ENCODE assay signal across 24 mouse cellular contexts in the genomic region with DNA sequence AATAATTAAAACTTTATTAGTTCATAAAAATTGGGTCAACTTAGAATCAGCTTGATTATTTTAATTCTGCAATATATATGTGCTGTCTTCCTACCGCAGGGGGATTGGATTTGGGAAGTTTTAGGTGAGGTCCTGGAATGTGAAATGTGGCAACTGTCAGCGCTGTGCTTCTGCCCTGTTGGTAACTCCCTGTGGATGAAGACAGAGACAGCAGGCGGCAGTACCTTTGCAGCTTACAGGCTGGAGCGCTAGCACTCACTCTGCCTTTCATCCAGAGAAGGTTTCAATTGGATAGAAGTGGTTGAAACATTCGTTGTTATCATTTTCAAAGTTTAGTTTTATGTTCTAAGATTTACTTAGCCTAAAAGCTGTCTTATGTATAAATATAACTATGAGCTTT. TPM values are rescaled to one million over a fixed set of nuclear protein-coding genes. Genes with fewer than 3 reads are reported as not detected.
A peak's percentile ranks its signal among the peaks of the same experiment; 100 is the strongest.
DNase-seq lines count a peak whose midpoint lies in the region; ATAC-seq and TF ChIP-seq lines count a peak whose summit lies in the region.
"Had no signal": no experiment of that assay in that cellular context is flagged by ENCODE, and none has a peak within 500 bp of the region (broad histone marks: within the 10 kb centered on the region; RNA-seq: fewer than 3 reads in every experiment).

No protein-coding gene starts in this region.

- DNase-seq in forebrain, postnatal 0 days, result peak; percentile 59
- no peak for DNase-seq in midbrain, postnatal 0 days (ENCODE audit: low spot score)
- no peak for DNase-seq in stomach, postnatal 0 days (ENCODE audit: low spot score)
- no peak for DNase-seq in cerebellum, adult 11 months
- DNase-seq: adrenal gland, postnatal 14 days; cerebellum, adult 9-11 months; heart, postnatal 14 days; kidney, adult 18-20 months; liver; lung, postnatal 4 days; thymus, postnatal 14 days had no signal

- no peak overlapping the region for H3K4me3 ChIP-seq in forebrain, postnatal 0 days (ENCODE audit: low read depth, low read length)
- H3K4me3 ChIP-seq in forebrain, embryonic 13.5 days, result no peak overlapping the region
- H3K4me3 ChIP-seq in hindbrain, embryonic 12.5 days, result no peak overlapping the region
- H3K4me3 ChIP-seq in hindbrain, embryonic 16.5 days (ENCODE audit: low read length), result no peak overlapping the region
- H3K4me3 ChIP-seq in midbrain, postnatal 0 days (ENCODE audit: low read depth, low read length), result no peak overlapping the region
- no peak overlapping the region for H3K4me3 ChIP-seq in midbrain, embryonic 13.5 days (replicated peaks)
- H3K4me3 ChIP-seq in stomach, postnatal 0 days (ENCODE audit: low read depth, low read length), result no peak overlapping the region
- H3K4me3 ChIP-seq: embryonic facial prominence, embryonic 13.5 days; erythroblast, embryonic 14.5 days; forebrain, embryonic 12.5 days; limb, embryonic 10.5 days; liver, embryonic 15.5 days; lung, embryonic 15.5 days; neural tube, embryonic 12.5 days had no signal

- no peak overlapping the region for H3K27ac ChIP-seq in forebrain, postnatal 0 days (ENCODE audit: low read depth, low read length)
- no peak overlapping the region for H3K27ac ChIP-seq in forebrain, embryonic 13.5 days
- no peak overlapping the region for H3K27ac ChIP-seq in hindbrain, embryonic 12.5 days
- H3K27ac ChIP-seq in hindbrain, embryonic 16.5 days (ENCODE audit: low read depth, low read length), result no peak overlapping the region
- H3K27ac ChIP-seq in midbrain, postnatal 0 days (ENCODE audit: low read depth, low read length), result no peak overlapping the region
- H3K27ac ChIP-seq in midbrain, embryonic 13.5 days, result no peak overlapping the region
- H3K27ac ChIP-seq in stomach, postnatal 0 days (replicated peaks), result no peak overlapping the region
- H3K27ac ChIP-seq: embryonic facial prominence, embryonic 13.5 days; forebrain, embryonic 12.5 days; limb, embryonic 10.5 days; liver, embryonic 15.5 days; lung, embryonic 15.5 days; neural tube, embryonic 12.5 days had no signal

- no peaks in the 10 kb centered on the region for H3K9me3 ChIP-seq in forebrain, postnatal 0 days (ENCODE audit: low read length)
- no peaks in the 10 kb centered on the region for H3K9me3 ChIP-seq in forebrain, embryonic 13.5 days (replicated peaks)
- no peaks in the 10 kb centered on the region for H3K9me3 ChIP-seq in hindbrain, embryonic 12.5 days (replicated peaks)
- no peaks in the 10 kb centered on the region for H3K9me3 ChIP-seq in hindbrain, embryonic 16.5 days (ENCODE audit: control insufficient read depth, low read length)
- no peaks in the 10 kb centered on the region for H3K9me3 ChIP-seq in midbrain, postnatal 0 days (ENCODE audit: low read length)
- H3K9me3 ChIP-seq in midbrain, embryonic 13.5 days, result no peaks in the 10 kb centered on the region
- H3K9me3 ChIP-seq in stomach, postnatal 0 days (ENCODE audit: control insufficient read depth, low read length), result no peaks in the 10 kb centered on the region
- H3K9me3 ChIP-seq: embryonic facial prominence, embryonic 13.5 days; forebrain, embryonic 12.5 days; limb, embryonic 10.5 days; liver, embryonic 15.5 days; lung, embryonic 15.5 days; neural tube, embryonic 12.5 days had no signal

- no peak overlapping the region for H3K4me2 ChIP-seq in forebrain, postnatal 0 days (ENCODE audit: low read depth)
- no peak overlapping the region for H3K4me2 ChIP-seq in forebrain, embryonic 13.5 days
- H3K4me2 ChIP-seq in hindbrain, embryonic 12.5 days (replicated peaks), result no peak overlapping the region
- no peak overlapping the region for H3K4me2 ChIP-seq in hindbrain, embryonic 16.5 days (ENCODE audit: low read length)
- no peak overlapping the region for H3K4me2 ChIP-seq in midbrain, postnatal 0 days (ENCODE audit: low read depth, low read length, poor library complexity, severe bottlenecking)
- H3K4me2 ChIP-seq in midbrain, embryonic 13.5 days (replicated peaks), result no peak overlapping the region
- H3K4me2 ChIP-seq in stomach, postnatal 0 days (replicated peaks; ENCODE audit: low read depth), result no peak overlapping the region
- H3K4me2 ChIP-seq: embryonic facial prominence, embryonic 13.5 days; forebrain, embryonic 12.5 days; heart, embryonic 11.5 days; liver, embryonic 15.5 days; lung, embryonic 15.5 days; neural tube, embryonic 12.5 days had no signal

- peak; percentile 42; the same call in 1 of the 2 replicates for TF ChIP-seq CTCF in forebrain, postnatal 0 days (IDR thresholded peaks at IDR 0.05; ENCODE audit: low read depth)
- peak; percentile 61 for TF ChIP-seq CTCF in midbrain, postnatal 0 days (IDR thresholded peaks at IDR 0.05)
- TF ChIP-seq CTCF in stomach, postnatal 0 days (IDR thresholded peaks at IDR 0.05; ENCODE audit: low read depth), result 0 out of 2 replicates have a peak, but pooled peaks have one; percentile 4

- H3K9ac ChIP-seq in forebrain, postnatal 0 days, result no peak overlapping the region
- H3K9ac ChIP-seq in forebrain, embryonic 13.5 days, result no peak overlapping the region
- H3K9ac ChIP-seq in hindbrain, embryonic 12.5 days, result no peak overlapping the region
- H3K9ac ChIP-seq in hindbrain, embryonic 16.5 days (ENCODE audit: low read depth, low read length), result no peak overlapping the region
- H3K9ac ChIP-seq in midbrain, postnatal 0 days (replicated peaks; ENCODE audit: low read length, poor library complexity, severe bottlenecking), result no peak overlapping the region
- no peak overlapping the region for H3K9ac ChIP-seq in midbrain, embryonic 13.5 days (replicated peaks)
- no peak overlapping the region for H3K9ac ChIP-seq in stomach, postnatal 0 days (ENCODE audit: low read length)
- H3K9ac ChIP-seq: embryonic facial prominence, embryonic 13.5 days; forebrain, embryonic 12.5 days; liver, embryonic 15.5 days; lung, embryonic 15.5 days; neural tube, embryonic 12.5 days had no signal

- TF ChIP-seq EP300 in stomach, postnatal 0 days (optimal IDR thresholded peaks at IDR 0.05), result no peak

- H3K36me3 ChIP-seq in forebrain, postnatal 0 days (ENCODE audit: insufficient read depth), result no peaks in the 10 kb centered on the region
- H3K36me3 ChIP-seq in forebrain, embryonic 13.5 days (ENCODE audit: poor library complexity, severe bottlenecking), result no peaks in the 10 kb centered on the region; the same call in 1 of the 2 replicates
- H3K36me3 ChIP-seq in hindbrain, embryonic 12.5 days, result no peaks in the 10 kb centered on the region
- no peaks in the 10 kb centered on the region for H3K36me3 ChIP-seq in hindbrain, embryonic 16.5 days (ENCODE audit: control insufficient read depth, insufficient read depth, low read length)
- H3K36me3 ChIP-seq in midbrain, postnatal 0 days (ENCODE audit: insufficient read depth, low read length), result no peaks in the 10 kb centered on the region
- no peaks in the 10 kb centered on the region for H3K36me3 ChIP-seq in midbrain, embryonic 13.5 days
- no peaks in the 10 kb centered on the region for H3K36me3 ChIP-seq in stomach, postnatal 0 days (ENCODE audit: control insufficient read depth, insufficient read depth, low read length)
- H3K36me3 ChIP-seq: liver, embryonic 15.5 days; lung, embryonic 15.5 days had no signal

- H3K27me3 ChIP-seq in forebrain, postnatal 0 days (ENCODE audit: insufficient read depth, low read length), result peaks cover 27% of the 10 kb centered on the region; the same call in 1 of the 2 replicates
- peaks cover 53% of the 10 kb centered on the region for H3K27me3 ChIP-seq in forebrain, embryonic 13.5 days
- H3K27me3 ChIP-seq in hindbrain, embryonic 12.5 days, result peaks cover 30% of the 10 kb centered on the region
- H3K27me3 ChIP-seq in hindbrain, embryonic 16.5 days (replicated peaks; ENCODE audit: control insufficient read depth, insufficient read depth, low read length), result peaks cover 11% of the 10 kb centered on the region
- peaks cover 4% of the 10 kb centered on the region; the same call in 1 of the 2 replicates for H3K27me3 ChIP-seq in midbrain, postnatal 0 days (ENCODE audit: insufficient read depth, low read length)
- H3K27me3 ChIP-seq in midbrain, embryonic 13.5 days, result peaks cover 46% of the 10 kb centered on the region
- 0 out of 2 replicates have a peak, but pooled peaks cover 3% of the 10 kb centered on the region for H3K27me3 ChIP-seq in stomach, postnatal 0 days (ENCODE audit: control insufficient read depth, insufficient read depth, low read length)

- no peak for ATAC-seq in forebrain, postnatal 0 days
- ATAC-seq in forebrain, embryonic 13.5 days, result no peak
- peak; percentile 43; the same call in 1 of the 2 replicates for ATAC-seq in hindbrain, embryonic 12.5 days (ENCODE audit: low FRiP score)
- ATAC-seq in hindbrain, embryonic 16.5 days, result no peak
- no peak for ATAC-seq in midbrain, postnatal 0 days (ENCODE audit: low FRiP score)
- no peak for ATAC-seq in midbrain, embryonic 13.5 days
- ATAC-seq in stomach, postnatal 0 days (ENCODE audit: low FRiP score, low TSS enrichment), result no peak

- no peaks in the 10 kb centered on the region for H3K4me1 ChIP-seq in forebrain, postnatal 0 days (ENCODE audit: insufficient read depth)
- H3K4me1 ChIP-seq in forebrain, embryonic 13.5 days, result 0 out of 2 replicates have a peak, but pooled peaks cover 4% of the 10 kb centered on the region
- H3K4me1 ChIP-seq in hindbrain, embryonic 12.5 days, result no peaks in the 10 kb centered on the region
- no peaks in the 10 kb centered on the region; the same call in 1 of the 2 replicates for H3K4me1 ChIP-seq in hindbrain, embryonic 16.5 days (ENCODE audit: control insufficient read depth, insufficient read depth, low read depth, low read length)
- H3K4me1 ChIP-seq in midbrain, postnatal 0 days (ENCODE audit: insufficient read depth, low read length), result no peaks in the 10 kb centered on the region
- H3K4me1 ChIP-seq in midbrain, embryonic 13.5 days (replicated peaks), result no peaks in the 10 kb centered on the region
- H3K4me1 ChIP-seq in stomach, postnatal 0 days (replicated peaks; ENCODE audit: control insufficient read depth, insufficient read depth), result no peaks in the 10 kb centered on the region
- H3K4me1 ChIP-seq: embryonic facial prominence, embryonic 13.5 days; liver, embryonic 15.5 days had no signal

- 32% methylated on average over 5 of the region's 5 CpGs for WGBS in forebrain, postnatal 0 days
- 24% methylated on average over 5 of the region's 5 CpGs for WGBS in forebrain, embryonic 13.5 days
- 31% methylated on average over 5 of the region's 5 CpGs for WGBS in hindbrain, embryonic 12.5 days
- 31% methylated on average over 5 of the region's 5 CpGs for WGBS in hindbrain, embryonic 16.5 days
- WGBS in midbrain, postnatal 0 days, result 22% methylated on average over 5 of the region's 5 CpGs
- 28% methylated on average over 5 of the region's 5 CpGs for WGBS in midbrain, embryonic 13.5 days
- WGBS in stomach, postnatal 0 days, result 41% methylated on average over 5 of the region's 5 CpGs

RNA-seq across cellular contexts. Expression of a gene that starts 5.0 kb away (rescaled TPM):
- 18.4 and 30.3 TPM in 2 replicates for total RNA-seq in forebrain, postnatal 0 days (2014; rRNA removed)
- polyA plus RNA-seq in forebrain, postnatal 0 days (2015; fragmentation: Nextera tagmentation; extraction: Ambion mirVana), result 7.4 and 23.9 TPM in 2 replicates
- 41.7 and 43.7 TPM in 2 replicates for polyA plus RNA-seq in forebrain, embryonic 13.5 days (2015; fragmentation: Nextera tagmentation; extraction: Ambion mirVana)
- polyA plus RNA-seq in hindbrain, embryonic 12.5 days (2016; fragmentation: Nextera tagmentation; extraction: Ambion mirVana), result 32.9 and 37.7 TPM in 2 replicates
- 28.7 and 36.3 TPM in 2 replicates for polyA plus RNA-seq in hindbrain, embryonic 16.5 days (2015; fragmentation: Nextera tagmentation; extraction: Ambion mirVana)
- 31.6 and 35.3 TPM in 2 replicates for total RNA-seq in midbrain, postnatal 0 days (2014; rRNA removed)
- polyA plus RNA-seq in midbrain, postnatal 0 days (2015; fragmentation: Nextera tagmentation; extraction: Ambion mirVana), result 26.7 and 45.9 TPM in 2 replicates
- polyA plus RNA-seq in midbrain, embryonic 13.5 days (2015; fragmentation: Nextera tagmentation; extraction: Ambion mirVana), result 47.9 and 49.6 TPM in 2 replicates
- 2.2 and 2.3 TPM in 2 replicates for polyA plus RNA-seq in stomach, postnatal 0 days (2015; fragmentation: Nextera tagmentation; extraction: Ambion mirVana)
- total RNA-seq: common myeloid progenitor, adult 5-6 weeks had no signal

Comparison
In these comparisons a context has a peak if more than half of its experiments do, and no peak if none do; other contexts are left out.
1. CTCF ChIP-seq: peak in every context shown above with its lines; median percentile 61 in midbrain, postnatal 0 days; 42 in forebrain, postnatal 0 days; 4 in stomach, postnatal 0 days.